Mouse (Mus musculus) limb, embryonic 12.5 days (tissue): ENCODE measurements at regions not wholly inside any gene's neighbourhood (a gene's known extent, or its start where the extent isn't known, plus 50 kb on each side); places are given as distances from the start of the nearest gene placed in this dataset.
A peak's percentile ranks its signal among the peaks of the same experiment; 100 is the strongest.

Source experiments
- ATAC-seq: fragments of 200-750 bp; cut with Nextera tagmentation; 2 replicates; pipeline ENCODE4 v1.8.0; 2017; ENCODE audit warnings: low read depth, moderate TSS enrichment; ENCODE audit not compliant: insufficient number of reproducible peaks, insufficient read depth, low FRiP score, low TSS enrichment
- H3K27ac ChIP-seq: fragments of 300-500 bp; sonication (generic); 2 replicates; pipeline ENCODE4 v1.5.1; 2016; ENCODE audit warnings: mild to moderate bottlenecking, moderate library complexity
- H3K27me3 ChIP-seq: fragments of 300-500 bp; sonication (generic); 2 replicates; pipeline ENCODE4 v1.6.1; 2016; ENCODE audit warnings: mild to moderate bottlenecking, moderate library complexity
- H3K36me3 ChIP-seq: fragments of 300-500 bp; sonication (generic); 2 replicates; pipeline ENCODE4 v1.6.1; 2016; ENCODE audit warnings: mild to moderate bottlenecking, moderate library complexity
- H3K4me1 ChIP-seq: fragments of 300-500 bp; sonication (generic); replicated peaks from 2 replicates; pipeline ENCODE4 v1.6.1; 2016
- H3K4me2 ChIP-seq: fragments of 300-500 bp; sonication (generic); 2 replicates; pipeline ENCODE4 v1.6.1; 2016; ENCODE audit warnings: mild to moderate bottlenecking, moderate library complexity
- H3K4me3 ChIP-seq: fragments of 300-500 bp; sonication (generic); replicated peaks from 2 replicates; pipeline ENCODE4 v1.5.1; 2016; ENCODE audit warnings: mild to moderate bottlenecking
- H3K9ac ChIP-seq: fragments of 300-500 bp; sonication (generic); replicated peaks from 2 replicates; pipeline ENCODE4 v1.6.1; 2016; ENCODE audit warnings: mild to moderate bottlenecking, moderate library complexity
- H3K9me3 ChIP-seq: fragments of 300-500 bp; sonication (generic); 2 replicates; pipeline ENCODE4 v1.6.1; 2016; ENCODE audit warnings: mild to moderate bottlenecking, moderate library complexity
- WGBS: fragments of 180-500 bp; shearing (Covaris S2); methylation state at CpG from one replicate; pipeline ENCODE4 v1.1.7; 2016; 5-methylcytosine and 5-hydroxymethylcytosine counted together

- no peak for ATAC-seq
- peaks cover 10% of the 10 kb centered on the region; the same call in 1 of the 2 replicates for H3K4me1 ChIP-seq
- H3K4me2 ChIP-seq = peak overlapping the region; percentile 53
- H3K27me3 ChIP-seq = peaks cover 29% of the 10 kb centered on the region
- no peak overlapping the region for H3K9ac ChIP-seq
- no peaks in the 10 kb centered on the region for H3K36me3 ChIP-seq
- H3K9me3 ChIP-seq = no peaks in the 10 kb centered on the region
- 1% methylated on average over 30 of the region's 30 CpGs for WGBS
- H3K4me3 ChIP-seq = peak overlapping the region; percentile 28
- no peak overlapping the region for H3K27ac ChIP-seq
Observed at GRCm38 (mm10) chr9:99994285-99995144, 118.5 kb upstream of the Sox14 start.

GRCm38 (mm10) chr9:99987376-99987775 is 111.4 kb upstream of the Sox14 start:
- Histone ChIP-seq H3K9me3 (0 out of 2 replicates have a peak, but pooled peaks cover 6% of the 10 kb centered on the region), H3K27me3 (no peaks in the 10 kb centered on the region; the same call in 1 of the 2 replicates), H3K36me3 (no peaks in the 10 kb centered on the region), H3K9ac (no peak overlapping the region), H3K27ac (no peak overlapping the region), H3K4me1 (0 out of 2 replicates have a peak, but pooled peaks cover 2% of the 10 kb centered on the region), H3K4me2 (no peak overlapping the region), H3K4me3 (no peak overlapping the region)
- ATAC-seq = no peak
- WGBS = 13% methylated on average over 1 of the region's 1 CpGs

GRCm38 (mm10) chr9:99980734-99981133 is 104.8 kb upstream of the Sox14 start:
- WGBS = 86% methylated on average over 1 of the region's 1 CpGs

GRCm38 (mm10) chr9:99961561-99961960 is 85.6 kb upstream of the Sox14 start:
- 0 out of 2 replicates have a peak, but pooled peaks cover 3% of the 10 kb centered on the region for H3K27me3 ChIP-seq
- ATAC-seq = no peak
- H3K27ac ChIP-seq = no peak overlapping the region
- no peaks in the 10 kb centered on the region for H3K4me1 ChIP-seq
- H3K4me3 ChIP-seq = no peak overlapping the region
- H3K9me3 ChIP-seq = no peaks in the 10 kb centered on the region
- no peaks in the 10 kb centered on the region for H3K36me3 ChIP-seq
- H3K4me2 ChIP-seq = no peak overlapping the region
- no peak overlapping the region for H3K9ac ChIP-seq

More at GRCm38 (mm10) chr9:99980734-99981133, 104.8 kb upstream of the Sox14 start:
- no peak overlapping the region for H3K27ac ChIP-seq
- H3K4me2 ChIP-seq = no peak overlapping the region
- H3K36me3 ChIP-seq = no peaks in the 10 kb centered on the region
- no peaks in the 10 kb centered on the region; the same call in 1 of the 2 replicates for H3K27me3 ChIP-seq
- H3K9me3 ChIP-seq = no peaks in the 10 kb centered on the region
- no peak overlapping the region for H3K4me3 ChIP-seq
- no peak for ATAC-seq
- no peak overlapping the region for H3K9ac ChIP-seq
- no peaks in the 10 kb centered on the region for H3K4me1 ChIP-seq

- no peaks in the 10 kb centered on the region for H3K9me3 ChIP-seq
- no peak overlapping the region for H3K9ac ChIP-seq
- 62% methylated on average over 10 of the region's 10 CpGs for WGBS
- no peak overlapping the region for H3K4me3 ChIP-seq
- H3K36me3 ChIP-seq = no peaks in the 10 kb centered on the region
- no peak overlapping the region for H3K4me2 ChIP-seq
- 0 out of 2 replicates have a peak, but pooled peaks cover 3% of the 10 kb centered on the region for H3K27me3 ChIP-seq
- ATAC-seq = no peak
- no peaks in the 10 kb centered on the region for H3K4me1 ChIP-seq
- no peak overlapping the region for H3K27ac ChIP-seq
Observed at GRCm38 (mm10) chr9:99954720-99955119, 78.8 kb upstream of the Sox14 start.

GRCm38 (mm10) chr9:99954038-99954618 is 78.2 kb upstream of the Sox14 start:
- no peaks in the 10 kb centered on the region for H3K9me3 ChIP-seq
- WGBS = 62% methylated on average over 6 of the region's 6 CpGs
- H3K27ac ChIP-seq = no peak overlapping the region
- no peaks in the 10 kb centered on the region for H3K4me1 ChIP-seq
- no peak overlapping the region for H3K4me2 ChIP-seq
- H3K4me3 ChIP-seq = no peak overlapping the region
- H3K27me3 ChIP-seq = 0 out of 2 replicates have a peak, but pooled peaks cover 3% of the 10 kb centered on the region
- ATAC-seq = no peak
- no peak overlapping the region for H3K9ac ChIP-seq
- H3K36me3 ChIP-seq = no peaks in the 10 kb centered on the region
